Mouse (Mus musculus): ENCODE results near the gene Gm4131.
A peak's percentile ranks its signal among the peaks of the same experiment; 100 is the strongest.

Gene Gm4131

GRCm38 (mm10) chr14:62456239-62456747 is 110.4 kb downstream of the Gm4131 start, which contains the start of gene Gucy1b2:
TSS of gene Gucy1b2 (minus strand) at chr14:62456289.
- no peak for DNase-seq

GRCm38 (mm10) chr14:62455570-62455879 is 111.2 kb downstream of the Gm4131 start:
- no peak for DNase-seq

- DNase-seq, result no peak
These were observed 111.8 kb downstream of the Gm4131 start for GRCm38 (mm10) chr14:62454760-62455569.

GRCm38 (mm10) chr14:62454136-62454535 is 112.6 kb downstream of the Gm4131 start:
- no peak for DNase-seq

GRCm38 (mm10) chr14:62453276-62453675 is 113.4 kb downstream of the Gm4131 start:
- DNase-seq, result no peak

GRCm38 (mm10) chr14:62450706-62451105 is 116.0 kb downstream of the Gm4131 start:
- no peak for DNase-seq

- DNase-seq, result no peak
These were observed 119.5 kb downstream of the Gm4131 start for GRCm38 (mm10) chr14:62447214-62447548.

GRCm38 (mm10) chr14:62446385-62447213 is 120.1 kb downstream of the Gm4131 start:
- no peak for DNase-seq

GRCm38 (mm10) chr14:62443840-62444430 is 122.8 kb downstream of the Gm4131 start:
- no peak for DNase-seq

- no peak for DNase-seq
These were observed 123.8 kb downstream of the Gm4131 start for GRCm38 (mm10) chr14:62442971-62443370.

- no peak for DNase-seq
These were observed 126.7 kb downstream of the Gm4131 start for GRCm38 (mm10) chr14:62440036-62440435.

GRCm38 (mm10) chr14:62438236-62438635 is 128.5 kb downstream of the Gm4131 start:
- no peak for DNase-seq

GRCm38 (mm10) chr14:62437806-62438205 is 128.9 kb downstream of the Gm4131 start:
- no peak for DNase-seq

- no peak for DNase-seq
These were observed 141.4 kb downstream of the Gm4131 start for GRCm38 (mm10) chr14:62425277-62425691.

- DNase-seq, result no peak
These were observed 144.5 kb downstream of the Gm4131 start for GRCm38 (mm10) chr14:62422265-62422664.

GRCm38 (mm10) chr14:62417501-62417900 is 149.2 kb downstream of the Gm4131 start:
- peak; percentile 34 for DNase-seq

GRCm38 (mm10) chr14:62416742-62417134 is 150.0 kb downstream of the Gm4131 start:
- peak; percentile 31 for DNase-seq

- peak; percentile 9 for DNase-seq
These were observed 150.5 kb downstream of the Gm4131 start for GRCm38 (mm10) chr14:62416007-62416741.
